Mouse (Mus musculus) limb, embryonic 12.5 days (tissue): ENCODE measurements around the gene Zfp146. TPM values are rescaled to one million over a fixed set of nuclear protein-coding genes. Genes with fewer than 3 reads are reported as not detected.

Experiments used
- ATAC-seq: fragments of 200-750 bp; cut with Nextera tagmentation; 2 replicates; pipeline ENCODE4 v1.8.0; 2017; ENCODE audit warnings: low read depth, moderate TSS enrichment; ENCODE audit not compliant: insufficient number of reproducible peaks, insufficient read depth, low FRiP score, low TSS enrichment
- H3K27ac ChIP-seq: fragments of 300-500 bp; sonication (generic); 2 replicates; pipeline ENCODE4 v1.5.1; 2016; ENCODE audit warnings: mild to moderate bottlenecking, moderate library complexity
- H3K27me3 ChIP-seq: fragments of 300-500 bp; sonication (generic); 2 replicates; pipeline ENCODE4 v1.6.1; 2016; ENCODE audit warnings: mild to moderate bottlenecking, moderate library complexity
- H3K36me3 ChIP-seq: fragments of 300-500 bp; sonication (generic); 2 replicates; pipeline ENCODE4 v1.6.1; 2016; ENCODE audit warnings: mild to moderate bottlenecking, moderate library complexity
- H3K4me1 ChIP-seq: fragments of 300-500 bp; sonication (generic); replicated peaks from 2 replicates; pipeline ENCODE4 v1.6.1; 2016
- H3K4me2 ChIP-seq: fragments of 300-500 bp; sonication (generic); 2 replicates; pipeline ENCODE4 v1.6.1; 2016; ENCODE audit warnings: mild to moderate bottlenecking, moderate library complexity
- H3K4me3 ChIP-seq: fragments of 300-500 bp; sonication (generic); replicated peaks from 2 replicates; pipeline ENCODE4 v1.5.1; 2016; ENCODE audit warnings: mild to moderate bottlenecking
- H3K9ac ChIP-seq: fragments of 300-500 bp; sonication (generic); replicated peaks from 2 replicates; pipeline ENCODE4 v1.6.1; 2016; ENCODE audit warnings: mild to moderate bottlenecking, moderate library complexity
- H3K9me3 ChIP-seq: fragments of 300-500 bp; sonication (generic); 2 replicates; pipeline ENCODE4 v1.6.1; 2016; ENCODE audit warnings: mild to moderate bottlenecking, moderate library complexity
- WGBS: fragments of 180-500 bp; shearing (Covaris S2); methylation state at CpG from one replicate; pipeline ENCODE4 v1.1.7; 2016; 5-methylcytosine and 5-hydroxymethylcytosine counted together
- polyA plus RNA-seq: library from polyadenylated mRNA; unstranded; fragments of >200 nt; fragmentation: Nextera tagmentation; extraction: Ambion mirVana; gene quantifications from 2 replicates; pipeline ENCODE4 v1.2.1, GENCODE M21; 2016

The Zfp146 gene
- polyA plus RNA-seq, 1 experiment from 2014 or later = 19.1 TPM

- 2% methylated on average over 21 of the region's 21 CpGs for WGBS
- H3K27ac ChIP-seq = peak overlapping the region; percentile 91
- no peaks in the 10 kb centered on the region for H3K27me3 ChIP-seq
- peak; percentile 2; the same call in 1 of the 2 replicates for ATAC-seq
- H3K4me2 ChIP-seq = peak overlapping the region; percentile 65
- H3K9ac ChIP-seq = peak overlapping the region; percentile 84
- peaks cover 48% of the 10 kb centered on the region for H3K36me3 ChIP-seq
- peak overlapping the region; percentile 66 for H3K4me3 ChIP-seq
- H3K9me3 ChIP-seq = peaks cover 38% of the 10 kb centered on the region
- H3K4me1 ChIP-seq = peaks cover 9% of the 10 kb centered on the region
Measured at GRCm38 (mm10) chr7:30168914-30169582, 502 bp downstream of the Zfp146 start.

- Histone ChIP-seq H3K9ac (no peak overlapping the region), H3K4me1 (no peaks in the 10 kb centered on the region), H3K27me3 (no peaks in the 10 kb centered on the region), H3K27ac (no peak overlapping the region), H3K4me2 (no peak overlapping the region), H3K9me3 (peaks cover 78% of the 10 kb centered on the region), H3K4me3 (no peak overlapping the region), H3K36me3 (peaks cover 83% of the 10 kb centered on the region)
- ATAC-seq = no peak
- WGBS = 99% methylated on average over 2 of the region's 2 CpGs
Measured at GRCm38 (mm10) chr7:30164745-30165144, 4.8 kb downstream of the Zfp146 start.

- ATAC-seq = no peak
- Histone ChIP-seq H3K27ac (no peak overlapping the region), H3K4me3 (no peak overlapping the region), H3K36me3 (peaks cover 99% of the 10 kb centered on the region), H3K4me2 (no peak overlapping the region), H3K9ac (no peak overlapping the region), H3K9me3 (peaks cover 93% of the 10 kb centered on the region), H3K27me3 (no peaks in the 10 kb centered on the region), H3K4me1 (no peaks in the 10 kb centered on the region)
- WGBS = 97% methylated on average over 5 of the region's 5 CpGs
Measured at GRCm38 (mm10) chr7:30163113-30163512, 6.4 kb downstream of the Zfp146 start.

- WGBS = 97% methylated on average over 3 of the region's 3 CpGs
- no peaks in the 10 kb centered on the region for H3K4me1 ChIP-seq
- H3K36me3 ChIP-seq = peaks cover 86% of the 10 kb centered on the region
Measured at GRCm38 (mm10) chr7:30155507-30155906, 14.0 kb downstream of the Zfp146 start.

GRCm38 (mm10) chr7:30154040-30154439 is 15.5 kb downstream of the Zfp146 start:
- H3K9me3 ChIP-seq = peaks cover 90% of the 10 kb centered on the region
- no peaks in the 10 kb centered on the region for H3K4me1 ChIP-seq
- WGBS = 78% methylated on average over 1 of the region's 1 CpGs
- no peak for ATAC-seq
- H3K36me3 ChIP-seq = peaks cover 82% of the 10 kb centered on the region
- no peak overlapping the region for H3K9ac ChIP-seq
- no peak overlapping the region for H3K27ac ChIP-seq
- H3K27me3 ChIP-seq = no peaks in the 10 kb centered on the region
- H3K4me3 ChIP-seq = no peak overlapping the region
- H3K4me2 ChIP-seq = no peak overlapping the region

More at GRCm38 (mm10) chr7:30155507-30155906, 14.0 kb downstream of the Zfp146 start:
- Histone ChIP-seq H3K9me3 (peaks cover 87% of the 10 kb centered on the region), H3K4me2 (no peak overlapping the region), H3K27me3 (no peaks in the 10 kb centered on the region), H3K4me3 (no peak overlapping the region), H3K9ac (no peak overlapping the region), H3K27ac (no peak overlapping the region)
- no peak for ATAC-seq

GRCm38 (mm10) chr7:30147011-30147410 is 22.5 kb downstream of the Zfp146 start:
- no peak overlapping the region for H3K9ac ChIP-seq
- no peak overlapping the region for H3K27ac ChIP-seq
- H3K36me3 ChIP-seq = peaks cover 55% of the 10 kb centered on the region
- no peaks in the 10 kb centered on the region for H3K27me3 ChIP-seq
- no peak overlapping the region for H3K4me3 ChIP-seq
- no peak overlapping the region for H3K4me2 ChIP-seq
- 0 out of 2 replicates have a peak, but pooled peaks cover 4% of the 10 kb centered on the region for H3K4me1 ChIP-seq
- peaks cover 55% of the 10 kb centered on the region for H3K9me3 ChIP-seq
- WGBS = 93% methylated on average over 5 of the region's 5 CpGs
- ATAC-seq = no peak

- ATAC-seq = peak; percentile 93
- Histone ChIP-seq H3K27ac (peak overlapping the region; percentile 94), H3K36me3 (peaks cover 60% of the 10 kb centered on the region), H3K4me3 (peak overlapping the region; percentile 55), H3K27me3 (no peaks in the 10 kb centered on the region), H3K9me3 (peaks cover 24% of the 10 kb centered on the region), H3K4me1 (0 out of 2 replicates have a peak, but pooled peaks cover 4% of the 10 kb centered on the region), H3K4me2 (peak overlapping the region; percentile 63), H3K9ac (peak overlapping the region; percentile 75)
- WGBS = 3% methylated on average over 35 of the region's 35 CpGs
Measured at GRCm38 (mm10) chr7:30143555-30144209, 25.9 kb downstream of the Zfp146 start.

- H3K9me3 ChIP-seq = peaks cover 19% of the 10 kb centered on the region
- peak overlapping the region; percentile 94 for H3K27ac ChIP-seq
- ATAC-seq = 0 out of 2 replicates have a peak, but pooled peaks have one; percentile 12
- peak overlapping the region; percentile 75; the same call in 1 of the 2 replicates for H3K9ac ChIP-seq
- H3K4me3 ChIP-seq = peak overlapping the region; percentile 55
- WGBS = 16% methylated on average over 8 of the region's 8 CpGs
- H3K4me1 ChIP-seq = 0 out of 2 replicates have a peak, but pooled peaks cover 4% of the 10 kb centered on the region
- H3K27me3 ChIP-seq = no peaks in the 10 kb centered on the region
- H3K4me2 ChIP-seq = peak overlapping the region; percentile 63
- H3K36me3 ChIP-seq = peaks cover 61% of the 10 kb centered on the region
Measured at GRCm38 (mm10) chr7:30143170-30143554, 26.4 kb downstream of the Zfp146 start.

- Histone ChIP-seq H3K36me3 (peaks cover 92% of the 10 kb centered on the region), H3K27ac (no peak overlapping the region), H3K4me3 (no peak overlapping the region), H3K9me3 (peaks cover 9% of the 10 kb centered on the region; the same call in 1 of the 2 replicates), H3K4me2 (no peak overlapping the region), H3K27me3 (no peaks in the 10 kb centered on the region), H3K4me1 (no peaks in the 10 kb centered on the region), H3K9ac (no peak overlapping the region)
- no peak for ATAC-seq
- WGBS = 90% methylated on average over 10 of the region's 10 CpGs
Measured at GRCm38 (mm10) chr7:30136826-30137225, 32.7 kb downstream of the Zfp146 start.

GRCm38 (mm10) chr7:30132396-30132795 is 37.2 kb downstream of the Zfp146 start:
- 89% methylated on average over 4 of the region's 4 CpGs for WGBS
- ATAC-seq = no peak
- Histone ChIP-seq H3K9me3 (peaks cover 9% of the 10 kb centered on the region; the same call in 1 of the 2 replicates), H3K4me2 (no peak overlapping the region), H3K27ac (no peak overlapping the region), H3K4me1 (no peaks in the 10 kb centered on the region), H3K27me3 (no peaks in the 10 kb centered on the region), H3K4me3 (no peak overlapping the region), H3K36me3 (peaks cover 95% of the 10 kb centered on the region), H3K9ac (no peak overlapping the region)

- Histone ChIP-seq H3K9me3 (peaks cover 6% of the 10 kb centered on the region; the same call in 1 of the 2 replicates), H3K36me3 (peaks cover 90% of the 10 kb centered on the region), H3K27ac (no peak overlapping the region), H3K27me3 (no peaks in the 10 kb centered on the region), H3K4me2 (no peak overlapping the region), H3K4me1 (no peaks in the 10 kb centered on the region), H3K9ac (no peak overlapping the region), H3K4me3 (no peak overlapping the region)
- ATAC-seq = no peak
- WGBS = 94% methylated on average over 8 of the region's 8 CpGs
Measured at GRCm38 (mm10) chr7:30129900-30130299, 39.6 kb downstream of the Zfp146 start.
